Mouse (Mus musculus) forebrain, embryonic 13.5 days (tissue): Measurements from ENCODE around the gene Pir. TPM values are rescaled to one million over a fixed set of nuclear protein-coding genes. Genes with fewer than 3 reads are reported as not detected.

Source experiments
- ATAC-seq: fragments of 200-750 bp; cut with Nextera tagmentation; 2 replicates; pipeline ENCODE4 v1.8.0; 2017
- H3K27ac ChIP-seq: fragments of 300-500 bp; sonication (generic); 2 replicates; pipeline ENCODE4 v1.5.1; 2015; ENCODE audit warnings: inconsistent platforms, mild to moderate bottlenecking, moderate library complexity
- H3K27me3 ChIP-seq: fragments of 300-500 bp; sonication (generic); 2 replicates; pipeline ENCODE4 v1.6.1; 2015; ENCODE audit warnings: mild to moderate bottlenecking, inconsistent platforms
- H3K36me3 ChIP-seq: fragments of 300-500 bp; sonication (generic); 2 replicates; pipeline ENCODE4 v1.6.1; 2015; ENCODE audit warnings: mild to moderate bottlenecking, inconsistent platforms; ENCODE audit not compliant: poor library complexity, severe bottlenecking
- H3K4me1 ChIP-seq: fragments of 300-500 bp; sonication (generic); 2 replicates; pipeline ENCODE4 v1.6.1; 2015; ENCODE audit warnings: inconsistent platforms
- H3K4me2 ChIP-seq: fragments of 300-500 bp; sonication (generic); 2 replicates; pipeline ENCODE4 v1.6.1; 2015; ENCODE audit warnings: inconsistent platforms, mild to moderate bottlenecking, moderate library complexity
- H3K4me3 ChIP-seq: fragments of 300-500 bp; sonication (generic); 2 replicates; pipeline ENCODE4 v1.5.1; 2015; ENCODE audit warnings: mild to moderate bottlenecking, inconsistent platforms
- H3K9ac ChIP-seq: fragments of 300-500 bp; sonication (generic); 2 replicates; pipeline ENCODE4 v1.6.1; 2015; ENCODE audit warnings: mild to moderate bottlenecking, inconsistent platforms
- H3K9me3 ChIP-seq: fragments of 300-500 bp; sonication (generic); replicated peaks from 2 replicates; pipeline ENCODE4 v1.6.1; 2016; ENCODE audit warnings: inconsistent platforms
- WGBS: fragments of 180-500 bp; shearing (Covaris S2); methylation state at CpG from one replicate; pipeline ENCODE4 v1.1.7; 2015; 5-methylcytosine and 5-hydroxymethylcytosine counted together
- polyA plus RNA-seq: library from polyadenylated mRNA; unstranded; fragments of >200 nt; fragmentation: Nextera tagmentation; extraction: Ambion mirVana; gene quantifications from 2 replicates; pipeline ENCODE4 v1.2.1, GENCODE M21; 2015

Pir gene
- polyA plus RNA-seq, 1 experiment from 2014 or later = 4.1 TPM

- Histone ChIP-seq H3K9ac (no peak overlapping the region), H3K27me3 (no peaks in the 10 kb centered on the region), H3K36me3 (no peaks in the 10 kb centered on the region), H3K4me2 (no peak overlapping the region), H3K9me3 (no peaks in the 10 kb centered on the region), H3K4me1 (no peaks in the 10 kb centered on the region), H3K27ac (no peak overlapping the region), H3K4me3 (no peak overlapping the region)
- no peak for ATAC-seq
- 81% methylated on average over 9 of the region's 9 CpGs for WGBS
These were observed 137.2 kb downstream of the Pir start for GRCm38 (mm10) chrX:164406133-164407022.

GRCm38 (mm10) chrX:164408301-164408927, 139.2 kb downstream of the Pir start:
- ATAC-seq = no peak
- Histone ChIP-seq H3K9ac (no peak overlapping the region), H3K4me1 (no peaks in the 10 kb centered on the region), H3K27ac (no peak overlapping the region), H3K9me3 (no peaks in the 10 kb centered on the region), H3K27me3 (no peaks in the 10 kb centered on the region), H3K4me2 (no peak overlapping the region), H3K4me3 (no peak overlapping the region), H3K36me3 (no peaks in the 10 kb centered on the region)
- 81% methylated on average over 3 of the region's 3 CpGs for WGBS

- Histone ChIP-seq H3K4me1 (no peaks in the 10 kb centered on the region), H3K36me3 (no peaks in the 10 kb centered on the region), H3K9me3 (no peaks in the 10 kb centered on the region), H3K27ac (no peak overlapping the region), H3K4me3 (no peak overlapping the region), H3K27me3 (no peaks in the 10 kb centered on the region), H3K4me2 (no peak overlapping the region), H3K9ac (no peak overlapping the region)
- WGBS = 87% methylated on average over 1 of the region's 1 CpGs
- ATAC-seq = no peak
These were observed 141.4 kb downstream of the Pir start for GRCm38 (mm10) chrX:164410562-164410961.

- WGBS = 90% methylated on average over 2 of the region's 2 CpGs
- Histone ChIP-seq H3K27me3 (no peaks in the 10 kb centered on the region), H3K4me1 (peaks cover 10% of the 10 kb centered on the region), H3K27ac (no peak overlapping the region), H3K4me3 (no peak overlapping the region), H3K36me3 (no peaks in the 10 kb centered on the region), H3K9me3 (no peaks in the 10 kb centered on the region), H3K9ac (no peak overlapping the region), H3K4me2 (no peak overlapping the region)
- ATAC-seq = no peak
These were observed 147.6 kb downstream of the Pir start for GRCm38 (mm10) chrX:164416803-164417202.

- Histone ChIP-seq H3K27ac (no peak overlapping the region), H3K36me3 (peaks cover 6% of the 10 kb centered on the region; the same call in 1 of the 2 replicates), H3K27me3 (no peaks in the 10 kb centered on the region), H3K9me3 (no peaks in the 10 kb centered on the region), H3K4me1 (peaks cover 10% of the 10 kb centered on the region), H3K4me2 (no peak overlapping the region), H3K9ac (no peak overlapping the region), H3K4me3 (no peak overlapping the region)
- ATAC-seq = no peak
These were observed 148.8 kb downstream of the Pir start for GRCm38 (mm10) chrX:164418008-164418407.

GRCm38 (mm10) chrX:164419471-164419939, 150.3 kb downstream of the Pir start, which contains the start of gene Piga:
Gene Piga (plus strand): TSS chrX:164419787.
- ATAC-seq = peak; percentile 100
- peak within 1 kb of the TSS; percentile 60 for H3K4me2 ChIP-seq
- WGBS = 15% methylated on average over 33 of the region's 40 CpGs
- H3K36me3 ChIP-seq = peaks cover 9% of the 10 kb centered on the region; the same call in 1 of the 2 replicates
- no peaks in the 10 kb centered on the region for H3K27me3 ChIP-seq
- H3K4me3 ChIP-seq = peak within 1 kb of the TSS; percentile 50
- no peaks in the 10 kb centered on the region for H3K9me3 ChIP-seq
- peak within 1 kb of the TSS; percentile 70 for H3K9ac ChIP-seq
- H3K27ac ChIP-seq = no peak within 1 kb of the TSS
- H3K4me1 ChIP-seq = peaks cover 10% of the 10 kb centered on the region

- H3K4me3 ChIP-seq = peak overlapping the region; percentile 50
- peak overlapping the region; percentile 70 for H3K9ac ChIP-seq
- peak overlapping the region; percentile 60 for H3K4me2 ChIP-seq
- peaks cover 10% of the 10 kb centered on the region for H3K4me1 ChIP-seq
- no peaks in the 10 kb centered on the region for H3K9me3 ChIP-seq
- peaks cover 9% of the 10 kb centered on the region; the same call in 1 of the 2 replicates for H3K36me3 ChIP-seq
- WGBS = 32% methylated on average over 12 of the region's 13 CpGs
- peak; percentile 37; the same call in 1 of the 2 replicates for ATAC-seq
- no peaks in the 10 kb centered on the region for H3K27me3 ChIP-seq
- H3K27ac ChIP-seq = no peak overlapping the region
These were observed 150.8 kb downstream of the Pir start for GRCm38 (mm10) chrX:164419955-164420354.

- Histone ChIP-seq H3K27me3 (no peaks in the 10 kb centered on the region), H3K4me3 (peak overlapping the region; percentile 50), H3K9me3 (no peaks in the 10 kb centered on the region), H3K36me3 (peaks cover 9% of the 10 kb centered on the region; the same call in 1 of the 2 replicates), H3K27ac (no peak overlapping the region), H3K9ac (peak overlapping the region; percentile 70), H3K4me2 (peak overlapping the region; percentile 60), H3K4me1 (peaks cover 10% of the 10 kb centered on the region)
- 66% methylated on average over 3 of the region's 3 CpGs for WGBS
- ATAC-seq = no peak
These were observed 151.3 kb downstream of the Pir start for GRCm38 (mm10) chrX:164420518-164420917.

Other genes with a start within 250 kb of the Pir start
- gene Car5b, start 241.4 kb upstream of the Pir start, polyA plus RNA-seq = 0.26 and 0.35 TPM in 2 replicates
- 36.6 and 41.5 TPM in 2 replicates for gene Siah1b, start 192.9 kb upstream of the Pir start, polyA plus RNA-seq
- 0.19 and 0.27 TPM in 2 replicates for gene Cltrn, start 180.5 kb upstream of the Pir start, polyA plus RNA-seq
- gene Ace2, start 130.0 kb upstream of the Pir start, polyA plus RNA-seq = 0.23 TPM in 1 of 2 replicates, not detected in the other
- gene Bmx, start 11.2 kb upstream of the Pir start, polyA plus RNA-seq = 0.05 and 0.17 TPM in 2 replicates
- 0.23 and 0.35 TPM in 2 replicates for gene Vegfd, start 104.0 kb downstream of the Pir start, polyA plus RNA-seq
- 10.7 TPM in 2 replicates for gene Piga, start 150.4 kb downstream of the Pir start, polyA plus RNA-seq
- not detected in 2 replicates for gene Asb11, start 167.6 kb downstream of the Pir start, polyA plus RNA-seq
- gene Asb9, start 237.0 kb downstream of the Pir start, polyA plus RNA-seq = not detected in 2 replicates